ENCODE assay signal across 8 mouse cellular contexts in the genomic region with DNA sequence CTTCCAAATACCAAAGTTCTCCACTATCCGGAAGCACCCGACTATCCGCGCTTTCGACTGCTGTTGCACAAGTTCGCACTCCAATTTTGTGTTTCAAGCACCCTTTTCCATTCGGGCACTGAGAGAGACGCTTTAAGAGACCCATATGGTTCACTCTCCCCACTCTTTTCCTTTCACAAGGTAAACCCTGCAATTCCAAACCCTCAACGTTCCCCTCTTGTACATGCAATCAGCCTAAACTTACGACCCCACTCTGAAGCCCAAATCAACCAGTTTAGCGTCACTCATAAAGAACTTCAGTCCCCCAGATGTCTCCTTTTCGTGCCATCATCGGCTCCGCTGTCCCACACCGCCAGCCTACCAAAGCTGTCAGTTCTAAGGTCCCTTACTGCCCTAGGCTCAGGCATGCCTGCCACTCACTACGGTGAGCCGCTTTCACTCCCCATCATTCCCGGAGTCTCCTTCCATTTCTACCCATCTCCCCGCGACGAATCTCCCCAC. TPM values are rescaled to one million over a fixed set of nuclear protein-coding genes. Genes with fewer than 3 reads are reported as not detected.
DNase-seq lines count a peak whose midpoint lies in the region; ATAC-seq and TF ChIP-seq lines count a peak whose summit lies in the region.

No protein-coding gene starts in this region.

- H3K4me1 ChIP-seq in embryonic facial prominence, embryonic 13.5 days, result peaks cover 34% of the 10 kb centered on the region
- H3K4me1 ChIP-seq in intestine, embryonic 15.5 days (replicated peaks), result peaks cover 8% of the 10 kb centered on the region
- H3K4me1 ChIP-seq in lung, postnatal 0 days (ENCODE audit: insufficient read depth, low read depth, low read length), result peaks cover 15% of the 10 kb centered on the region; the same call in 1 of the 2 replicates
- H3K4me1 ChIP-seq in stomach, embryonic 16.5 days (ENCODE audit: control insufficient read depth, insufficient read depth, low read length), result peaks cover 13% of the 10 kb centered on the region

- peak overlapping the region; percentile 84 for H3K4me3 ChIP-seq in embryonic facial prominence, embryonic 13.5 days
- peak overlapping the region; percentile 96 for H3K4me3 ChIP-seq in intestine, embryonic 15.5 days (replicated peaks)
- H3K4me3 ChIP-seq in lung, postnatal 0 days (ENCODE audit: low read depth, low read length), result peak overlapping the region; percentile 93
- peak overlapping the region; percentile 86 for H3K4me3 ChIP-seq in stomach, embryonic 16.5 days (replicated peaks; ENCODE audit: low read length)

- peak overlapping the region; percentile 93 for H3K4me2 ChIP-seq in embryonic facial prominence, embryonic 13.5 days
- peak overlapping the region; percentile 92 for H3K4me2 ChIP-seq in intestine, embryonic 15.5 days (replicated peaks)
- H3K4me2 ChIP-seq in lung, postnatal 0 days (replicated peaks; ENCODE audit: low read depth, low read length), result peak overlapping the region; percentile 97
- H3K4me2 ChIP-seq in stomach, embryonic 16.5 days (ENCODE audit: low read depth, low read length), result peak overlapping the region; percentile 93

- H3K36me3 ChIP-seq in embryonic facial prominence, embryonic 13.5 days, result peaks cover 9% of the 10 kb centered on the region; the same call in 1 of the 2 replicates
- H3K36me3 ChIP-seq in intestine, embryonic 15.5 days, result no peaks in the 10 kb centered on the region
- H3K36me3 ChIP-seq in lung, postnatal 0 days (ENCODE audit: insufficient read depth, low read length), result no peaks in the 10 kb centered on the region
- no peaks in the 10 kb centered on the region for H3K36me3 ChIP-seq in stomach, embryonic 16.5 days (ENCODE audit: control insufficient read depth, insufficient read depth, low read length)

- no peak overlapping the region for H3K27ac ChIP-seq in embryonic facial prominence, embryonic 13.5 days
- no peak overlapping the region; the same call in 1 of the 2 replicates for H3K27ac ChIP-seq in intestine, embryonic 15.5 days
- peak overlapping the region; percentile 60; the same call in 1 of the 2 replicates for H3K27ac ChIP-seq in lung, postnatal 0 days (ENCODE audit: low read length)
- H3K27ac ChIP-seq in stomach, embryonic 16.5 days (ENCODE audit: low read length), result no peak overlapping the region

- TF ChIP-seq CTCF in lung, postnatal 0 days (IDR thresholded peaks at IDR 0.05), result no peak

- H3K9me3 ChIP-seq in embryonic facial prominence, embryonic 13.5 days, result no peaks in the 10 kb centered on the region
- no peaks in the 10 kb centered on the region for H3K9me3 ChIP-seq in intestine, embryonic 15.5 days
- no peaks in the 10 kb centered on the region for H3K9me3 ChIP-seq in lung, postnatal 0 days (ENCODE audit: low read length)
- H3K9me3 ChIP-seq in stomach, embryonic 16.5 days (replicated peaks; ENCODE audit: control insufficient read depth, low read length), result no peaks in the 10 kb centered on the region

- ATAC-seq in embryonic facial prominence, embryonic 13.5 days (ENCODE audit: insufficient number of reproducible peaks, insufficient read depth, low FRiP score, low TSS enrichment, low read depth), result no peak
- no peak for ATAC-seq in intestine, embryonic 15.5 days
- no peak for ATAC-seq in lung, postnatal 0 days
- ATAC-seq in stomach, embryonic 16.5 days (ENCODE audit: insufficient read depth, low FRiP score), result no peak

- H3K27me3 ChIP-seq in embryonic facial prominence, embryonic 13.5 days, result no peaks in the 10 kb centered on the region
- H3K27me3 ChIP-seq in intestine, embryonic 15.5 days (replicated peaks), result no peaks in the 10 kb centered on the region
- no peaks in the 10 kb centered on the region for H3K27me3 ChIP-seq in lung, postnatal 0 days (replicated peaks; ENCODE audit: insufficient read depth, low read length)
- H3K27me3 ChIP-seq in stomach, embryonic 16.5 days (ENCODE audit: control insufficient read depth, insufficient read depth, low read length), result no peaks in the 10 kb centered on the region

- DNase-seq in thymus, postnatal 14 days, result peak; percentile 25
- DNase-seq in thymus, postnatal 36 days, result no peak
- DNase-seq in lung, postnatal 0 days (ENCODE audit: low spot score), result peak; percentile 48
- no peak for DNase-seq in gastrocnemius, postnatal 10 days
- DNase-seq in frontal cortex, postnatal 36 days (ENCODE audit: low spot score in 2 of 2), result no peak

- TF ChIP-seq EP300 in lung, postnatal 0 days (IDR thresholded peaks at IDR 0.05), result no peak

- under 1% methylated on average over 21 of the region's 21 CpGs for WGBS in embryonic facial prominence, embryonic 13.5 days
- WGBS in intestine, embryonic 15.5 days, result under 1% methylated on average over 21 of the region's 21 CpGs
- under 1% methylated on average over 21 of the region's 21 CpGs for WGBS in lung, postnatal 0 days
- 1% methylated on average over 21 of the region's 21 CpGs for WGBS in stomach, embryonic 16.5 days

- peak overlapping the region; percentile 94 for H3K9ac ChIP-seq in embryonic facial prominence, embryonic 13.5 days
- H3K9ac ChIP-seq in intestine, embryonic 15.5 days, result peak overlapping the region; percentile 93
- H3K9ac ChIP-seq in lung, postnatal 0 days (replicated peaks; ENCODE audit: low read depth), result peak overlapping the region; percentile 66
- peak overlapping the region; percentile 95 for H3K9ac ChIP-seq in stomach, embryonic 16.5 days (ENCODE audit: low read length)

RNA-seq across cellular contexts. Expression of gene Hs2st1, which starts 1.1 kb away (rescaled TPM):
- polyA plus RNA-seq in embryonic facial prominence, embryonic 13.5 days (2015; fragmentation: Nextera tagmentation; extraction: Ambion mirVana), result 19.0 and 21.3 TPM in 2 replicates
- polyA plus RNA-seq in intestine, embryonic 15.5 days (2015; fragmentation: Nextera tagmentation; extraction: Ambion mirVana), result 9.4 and 10.3 TPM in 2 replicates
- polyA plus RNA-seq in lung, postnatal 0 days (2015; fragmentation: Nextera tagmentation; extraction: Ambion mirVana), result 25.1 and 29.3 TPM in 2 replicates
- polyA plus RNA-seq in stomach, embryonic 16.5 days (2015; fragmentation: Nextera tagmentation; extraction: Ambion mirVana), result 8.2 and 10.5 TPM in 2 replicates
- 10 to 100 TPM; 22.0 to 27.4 TPM for total RNA-seq in gastrocnemius, postnatal 10 days (2021)

RNA-seq across cellular contexts. Expression of gene Selenof, which starts 1.2 kb away (rescaled TPM):
- polyA plus RNA-seq in embryonic facial prominence, embryonic 13.5 days (2015; fragmentation: Nextera tagmentation; extraction: Ambion mirVana), result 609 and 619 TPM in 2 replicates
- 618 and 622 TPM in 2 replicates for polyA plus RNA-seq in intestine, embryonic 15.5 days (2015; fragmentation: Nextera tagmentation; extraction: Ambion mirVana)
- 837 and 926 TPM in 2 replicates for polyA plus RNA-seq in lung, postnatal 0 days (2015; fragmentation: Nextera tagmentation; extraction: Ambion mirVana)
- 610 and 622 TPM in 2 replicates for polyA plus RNA-seq in stomach, embryonic 16.5 days (2015; fragmentation: Nextera tagmentation; extraction: Ambion mirVana)
- total RNA-seq in gastrocnemius, postnatal 10 days (2021), result 100 to 1,000 TPM; 197 to 208 TPM

Comparison
In these comparisons a context has a peak if more than half of its experiments do, and no peak if none do; other contexts are left out.
1. DNase-seq: peak in thymus, postnatal 14 days (single experiment) and lung, postnatal 0 days (single experiment); none in thymus, postnatal 36 days (0 of 2), gastrocnemius, postnatal 10 days (single experiment) and frontal cortex, postnatal 36 days (0 of 2).
2. Peak in every context shown above with its lines, with median percentiles within 50 percentile points of each other: H3K4me2 ChIP-seq, H3K4me3 ChIP-seq and H3K9ac ChIP-seq.